Mouse (Mus musculus): ENCODE measurements around the gene M6pr. TPM values are rescaled to one million over a fixed set of nuclear protein-coding genes. Genes with fewer than 3 reads are reported as not detected.

M6pr gene
- polyA plus RNA-seq (2015; fragmentation: Nextera tagmentation; extraction: Ambion mirVana) = 92.4 and 93.2 TPM in 2 replicates

DNA sequence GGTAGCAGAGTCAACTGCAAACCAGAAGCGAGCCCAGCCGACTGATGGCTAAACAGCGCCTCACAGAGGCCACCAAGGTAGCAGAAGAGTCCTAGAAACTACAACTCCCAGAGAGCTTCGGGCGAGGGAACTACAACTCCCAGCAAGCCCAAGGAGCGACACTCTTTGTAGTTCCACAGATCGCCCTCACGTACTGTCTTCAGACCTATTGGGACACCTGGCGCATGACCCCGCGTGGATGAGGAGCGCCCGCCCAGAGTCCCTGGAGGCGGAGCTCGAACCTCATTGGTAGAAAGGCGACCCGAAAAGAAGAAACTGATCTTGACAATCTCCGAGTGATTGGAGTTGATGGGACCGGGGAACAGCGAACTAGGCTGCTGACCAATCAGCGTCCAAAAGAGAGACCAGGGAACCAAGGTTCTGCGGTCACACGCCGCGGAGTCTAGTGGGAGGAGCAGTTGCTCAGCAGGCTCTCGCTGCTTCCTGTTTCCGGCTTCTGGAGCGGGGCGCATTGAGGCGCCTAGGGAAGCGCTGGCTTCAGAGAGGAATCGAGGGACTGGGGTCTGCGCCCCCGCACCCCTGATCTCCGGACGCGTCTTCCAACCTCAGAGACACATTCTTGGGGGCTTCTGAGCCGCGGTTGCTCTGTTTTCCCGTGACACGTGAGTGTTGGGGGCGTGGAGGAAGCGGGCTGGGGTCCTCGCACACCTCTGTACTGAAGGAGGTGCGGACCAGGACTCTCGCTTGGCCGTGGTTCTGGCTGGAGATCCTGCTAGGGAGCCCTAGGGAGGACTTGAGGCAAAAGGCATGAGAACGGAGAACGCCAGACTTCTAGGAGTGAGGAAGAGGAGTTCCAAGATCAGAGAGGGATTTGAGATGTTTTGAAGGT is at the start of gene M6pr:
TSS of gene M6pr (plus strand) at position 216 of the 889 bp plus-strand sequence.
- peaks cover 9% of the 10 kb centered on the region for H3K36me3 ChIP-seq
- ATAC-seq (ENCODE audit: insufficient number of reproducible peaks, low FRiP score, low TSS enrichment, low read depth) = peak; percentile 99
- peak within 1 kb of the TSS; percentile 65 for H3K4me2 ChIP-seq
- no peaks in the 10 kb centered on the region for H3K27me3 ChIP-seq
- peak within 1 kb of the TSS; percentile 86 for H3K27ac ChIP-seq
- H3K9ac ChIP-seq = peak within 1 kb of the TSS; percentile 90
- H3K9me3 ChIP-seq = no peaks in the 10 kb centered on the region
- H3K4me1 ChIP-seq = peaks cover 23% of the 10 kb centered on the region
- peak within 1 kb of the TSS; percentile 91 for H3K4me3 ChIP-seq
- under 1% methylated on average over 49 of the region's 49 CpGs for WGBS

GRCm38 (mm10) chr6:122262543-122262942 is 46.0 kb upstream of the M6pr start:
- Histone ChIP-seq H3K36me3 (no peaks in the 10 kb centered on the region), H3K4me3 (no peak overlapping the region), H3K4me1 (no peaks in the 10 kb centered on the region), H3K9ac (no peak overlapping the region), H3K27me3 (no peaks in the 10 kb centered on the region), H3K4me2 (no peak overlapping the region), H3K27ac (no peak overlapping the region), H3K9me3 (no peaks in the 10 kb centered on the region)
- 86% methylated on average over 8 of the region's 8 CpGs for WGBS
- no peak for ATAC-seq (ENCODE audit: insufficient number of reproducible peaks, low FRiP score, low TSS enrichment, low read depth)

DNA sequence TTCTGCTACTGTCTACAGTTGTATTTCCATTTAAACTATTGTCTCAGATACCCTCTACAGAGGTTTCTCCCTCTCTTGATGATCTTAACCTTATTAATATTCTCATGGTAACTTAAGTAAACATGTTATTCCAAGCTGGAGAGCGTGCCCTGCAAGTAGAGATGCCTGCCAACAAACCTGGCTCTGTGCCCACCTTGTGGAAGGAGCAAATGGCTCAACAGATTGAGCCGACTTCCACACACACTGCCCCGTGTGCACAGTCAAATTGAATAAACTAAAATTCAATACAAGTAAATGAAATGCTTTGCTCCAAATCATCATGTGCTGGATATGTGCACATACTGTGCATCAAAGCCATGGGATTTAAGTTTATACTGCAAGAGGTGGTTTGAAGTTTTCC is 40.0 kb upstream of the M6pr start:
- Histone ChIP-seq H3K9me3 (no peaks in the 10 kb centered on the region), H3K9ac (no peak overlapping the region), H3K27ac (no peak overlapping the region), H3K4me2 (no peak overlapping the region), H3K27me3 (no peaks in the 10 kb centered on the region), H3K4me3 (no peak overlapping the region), H3K36me3 (no peaks in the 10 kb centered on the region), H3K4me1 (no peaks in the 10 kb centered on the region)
- no peak for ATAC-seq (ENCODE audit: insufficient number of reproducible peaks, low FRiP score, low TSS enrichment, low read depth)
- 32% methylated on average over 3 of the region's 3 CpGs for WGBS

- H3K36me3 ChIP-seq = no peaks in the 10 kb centered on the region
- H3K4me1 ChIP-seq = no peaks in the 10 kb centered on the region
- no peaks in the 10 kb centered on the region for H3K9me3 ChIP-seq
- H3K27me3 ChIP-seq = no peaks in the 10 kb centered on the region
- H3K27ac ChIP-seq = no peak overlapping the region
- no peak overlapping the region for H3K4me2 ChIP-seq
- H3K4me3 ChIP-seq = no peak overlapping the region
- WGBS = 74% methylated on average over 4 of the region's 4 CpGs
- no peak for ATAC-seq (ENCODE audit: insufficient number of reproducible peaks, low FRiP score, low TSS enrichment, low read depth)
- H3K9ac ChIP-seq = no peak overlapping the region
These were observed 39.4 kb upstream of the M6pr start for GRCm38 (mm10) chr6:122269170-122269569.

GRCm38 (mm10) chr6:122270152-122270551 is 38.4 kb upstream of the M6pr start:
- WGBS = 55% methylated on average over 11 of the region's 11 CpGs

GRCm38 (mm10) chr6:122274546-122274945 is 34.0 kb upstream of the M6pr start:
- no peak for ATAC-seq (ENCODE audit: insufficient number of reproducible peaks, low FRiP score, low TSS enrichment, low read depth)
- Histone ChIP-seq H3K9ac (no peak overlapping the region), H3K9me3 (no peaks in the 10 kb centered on the region), H3K4me3 (no peak overlapping the region), H3K36me3 (no peaks in the 10 kb centered on the region), H3K27ac (no peak overlapping the region), H3K4me1 (no peaks in the 10 kb centered on the region), H3K27me3 (no peaks in the 10 kb centered on the region), H3K4me2 (no peak overlapping the region)
- WGBS = 53% methylated on average over 5 of the region's 5 CpGs

More at GRCm38 (mm10) chr6:122270152-122270551, 38.4 kb upstream of the M6pr start:
- Histone ChIP-seq H3K36me3 (no peaks in the 10 kb centered on the region), H3K4me2 (no peak overlapping the region), H3K9me3 (no peaks in the 10 kb centered on the region), H3K4me1 (no peaks in the 10 kb centered on the region), H3K9ac (no peak overlapping the region), H3K4me3 (no peak overlapping the region), H3K27ac (no peak overlapping the region), H3K27me3 (no peaks in the 10 kb centered on the region)
- ATAC-seq (ENCODE audit: insufficient number of reproducible peaks, low FRiP score, low TSS enrichment, low read depth) = no peak

DNA sequence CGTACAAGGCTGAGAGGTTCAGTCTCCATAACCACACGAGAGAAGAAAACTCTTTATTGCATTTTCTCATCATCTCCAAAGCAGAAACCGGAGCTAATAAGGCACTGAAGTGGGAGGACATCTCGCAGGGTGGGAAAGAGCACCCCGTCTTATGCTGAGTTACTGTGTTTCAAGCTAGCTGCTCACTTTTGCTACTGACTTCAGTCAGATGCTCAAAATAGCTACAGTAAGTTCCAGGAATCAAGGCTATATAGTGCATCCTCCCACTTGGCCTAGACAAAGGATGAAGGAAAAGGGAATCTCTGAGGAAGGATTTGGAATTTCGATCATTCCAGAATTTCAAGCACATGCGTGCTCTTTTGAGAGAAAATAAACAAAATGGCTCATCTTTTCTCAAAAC is 32.0 kb upstream of the M6pr start:
- Histone ChIP-seq H3K27ac (no peak overlapping the region), H3K4me3 (no peak overlapping the region), H3K36me3 (no peaks in the 10 kb centered on the region), H3K9ac (no peak overlapping the region), H3K4me2 (no peak overlapping the region), H3K27me3 (no peaks in the 10 kb centered on the region), H3K4me1 (no peaks in the 10 kb centered on the region), H3K9me3 (no peaks in the 10 kb centered on the region)
- ATAC-seq (ENCODE audit: insufficient number of reproducible peaks, low FRiP score, low TSS enrichment, low read depth) = no peak
- WGBS = 87% methylated on average over 7 of the region's 7 CpGs

GRCm38 (mm10) chr6:122282782-122283181 is 25.7 kb upstream of the M6pr start, which contains the start of gene Klrg1:
Gene Klrg1, minus strand, starts transcription at chr6:122282882.
- ATAC-seq (ENCODE audit: insufficient number of reproducible peaks, low FRiP score, low TSS enrichment, low read depth) = no peak
- H3K9ac ChIP-seq = no peak within 1 kb of the TSS
- no peaks in the 10 kb centered on the region for H3K36me3 ChIP-seq
- 80% methylated on average over 6 of the region's 6 CpGs for WGBS
- H3K4me3 ChIP-seq = no peak within 1 kb of the TSS
- H3K27ac ChIP-seq = no peak within 1 kb of the TSS
- H3K27me3 ChIP-seq = no peaks in the 10 kb centered on the region
- H3K4me2 ChIP-seq = no peak within 1 kb of the TSS
- H3K4me1 ChIP-seq = no peaks in the 10 kb centered on the region
- no peaks in the 10 kb centered on the region for H3K9me3 ChIP-seq

- no peaks in the 10 kb centered on the region for H3K27me3 ChIP-seq
- 86% methylated on average over 2 of the region's 2 CpGs for WGBS
- no peaks in the 10 kb centered on the region for H3K36me3 ChIP-seq
- no peak overlapping the region for H3K4me2 ChIP-seq
- no peaks in the 10 kb centered on the region for H3K9me3 ChIP-seq
- no peaks in the 10 kb centered on the region for H3K4me1 ChIP-seq
- no peak overlapping the region for H3K9ac ChIP-seq
- no peak overlapping the region for H3K4me3 ChIP-seq
- no peak overlapping the region for H3K27ac ChIP-seq
- no peak for ATAC-seq (ENCODE audit: insufficient number of reproducible peaks, low FRiP score, low TSS enrichment, low read depth)
These were observed 25.1 kb upstream of the M6pr start for GRCm38 (mm10) chr6:122283429-122283828.

GRCm38 (mm10) chr6:122284304-122284703 is 24.2 kb upstream of the M6pr start:
- 86% methylated on average over 4 of the region's 4 CpGs for WGBS
- no peaks in the 10 kb centered on the region for H3K4me1 ChIP-seq
- no peak for ATAC-seq (ENCODE audit: insufficient number of reproducible peaks, low FRiP score, low TSS enrichment, low read depth)

DNA sequence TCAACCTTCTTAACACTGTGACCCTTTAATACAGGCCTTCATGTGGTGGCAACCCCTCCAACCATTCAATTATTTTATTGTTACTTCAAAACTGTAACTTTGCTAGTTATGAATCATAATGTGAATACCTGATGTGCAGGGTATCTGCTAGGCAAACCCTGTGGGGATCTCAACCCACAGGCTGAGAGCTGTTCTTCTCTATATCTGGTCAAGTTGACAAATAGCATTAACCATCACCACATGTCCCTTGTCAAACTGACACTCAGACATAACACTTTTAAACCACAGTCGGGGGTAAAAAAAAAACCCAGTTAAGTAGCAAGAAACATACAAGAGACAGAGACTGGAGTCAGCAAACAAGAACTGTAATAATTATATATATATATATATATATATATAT is 23.7 kb upstream of the M6pr start:
- 63% methylated on average over 1 of the region's 1 CpGs for WGBS
- no peak for ATAC-seq (ENCODE audit: insufficient number of reproducible peaks, low FRiP score, low TSS enrichment, low read depth)
- no peak overlapping the region for H3K9ac ChIP-seq
- no peak overlapping the region for H3K4me2 ChIP-seq
- H3K9me3 ChIP-seq = no peaks in the 10 kb centered on the region
- no peaks in the 10 kb centered on the region for H3K4me1 ChIP-seq
- H3K36me3 ChIP-seq = no peaks in the 10 kb centered on the region
- no peak overlapping the region for H3K4me3 ChIP-seq
- H3K27me3 ChIP-seq = no peaks in the 10 kb centered on the region
- H3K27ac ChIP-seq = no peak overlapping the region

More at GRCm38 (mm10) chr6:122284304-122284703, 24.2 kb upstream of the M6pr start:
- Histone ChIP-seq H3K9me3 (no peaks in the 10 kb centered on the region), H3K27ac (no peak overlapping the region), H3K36me3 (no peaks in the 10 kb centered on the region), H3K9ac (no peak overlapping the region), H3K27me3 (no peaks in the 10 kb centered on the region), H3K4me2 (no peak overlapping the region), H3K4me3 (no peak overlapping the region)

DNA sequence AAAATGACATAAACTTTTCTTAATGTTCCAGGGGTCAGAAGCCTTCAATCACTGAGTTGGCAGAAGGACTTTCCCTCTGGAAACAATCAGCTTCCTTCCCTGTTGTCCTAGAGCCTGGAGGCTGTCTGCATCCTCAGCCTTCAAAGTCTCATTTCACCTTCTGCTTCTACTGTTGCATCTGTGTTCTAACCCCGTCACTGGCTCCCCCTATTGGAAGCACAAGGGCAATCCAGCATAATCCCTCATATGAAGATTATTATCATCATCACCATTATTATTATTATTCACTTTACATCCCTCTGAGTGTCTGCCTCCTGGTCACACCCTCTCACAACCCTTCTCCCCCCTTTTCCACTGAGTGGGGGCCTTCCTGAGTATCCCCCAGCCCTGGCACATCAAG is 20.3 kb upstream of the M6pr start:
- no peaks in the 10 kb centered on the region for H3K9me3 ChIP-seq
- 52% methylated on average over 1 of the region's 1 CpGs for WGBS

More for the DNA sequence above, 20.3 kb upstream of the M6pr start:
- Histone ChIP-seq H3K4me1 (peaks cover 3% of the 10 kb centered on the region; the same call in 1 of the 2 replicates), H3K36me3 (no peaks in the 10 kb centered on the region), H3K4me2 (no peak overlapping the region), H3K4me3 (no peak overlapping the region), H3K27me3 (no peaks in the 10 kb centered on the region), H3K9ac (no peak overlapping the region), H3K27ac (no peak overlapping the region)
- ATAC-seq (ENCODE audit: insufficient number of reproducible peaks, low FRiP score, low TSS enrichment, low read depth) = no peak

Data from limb, embryonic 15.5 days (tissue).